Mouse (Mus musculus) heart, adult 2 months (tissue): ENCODE results near the gene Tmprss2. TPM values are rescaled to one million over a fixed set of nuclear protein-coding genes. Genes with fewer than 3 reads are reported as not detected.

ENCODE experiments used
- DNase-seq, 2 experiments: peaks; one replicate each; pipeline ENCODE4 v3.0.0; 2021
- H3K27ac ChIP-seq: fragments of 200-600 bp; 2 replicates; pipeline ENCODE4 v1.8.1; 2022
- H3K27me3 ChIP-seq: fragments of 200-500 bp; 2 replicates; pipeline ENCODE4 v1.6.1; 2012; ENCODE audit warnings: mild to moderate bottlenecking, low read length, inconsistent platforms, mixed read lengths; ENCODE audit not compliant: control insufficient read depth, insufficient read depth
- H3K36me3 ChIP-seq: fragments of 200-500 bp; 2 replicates; pipeline ENCODE4 v1.6.1; 2012; ENCODE audit warnings: low read length, inconsistent platforms; ENCODE audit not compliant: control insufficient read depth, insufficient read depth
- H3K4me1 ChIP-seq: fragments of 200-500 bp; 2 replicates; pipeline ENCODE4 v1.6.1; 2011; ENCODE audit warnings: low read length; ENCODE audit not compliant: control insufficient read depth, insufficient read depth
- H3K4me3 ChIP-seq: fragments of 200-600 bp; 2 replicates; pipeline ENCODE4 v1.8.1; 2022
- H3K79me2 ChIP-seq: fragments of 200-500 bp; replicated peaks from 2 replicates; pipeline ENCODE4 v1.6.1; 2012; ENCODE audit warnings: mild to moderate bottlenecking, inconsistent platforms, low read length, moderate library complexity, mixed read lengths; ENCODE audit not compliant: control insufficient read depth, insufficient read depth
- H3K9ac ChIP-seq: fragments of 200-500 bp; 2 replicates; pipeline ENCODE4 v1.6.1; 2012; ENCODE audit warnings: low read depth, mild to moderate bottlenecking, control low read depth, inconsistent platforms, low read length, mixed read lengths
- CTCF ChIP-seq: fragments of 200-600 bp; IDR thresholded peaks from 2 replicates; pipeline ENCODE4 v1.8.1; 2022; ENCODE audit warnings: antibody characterized with exemption, mild to moderate bottlenecking, moderate library complexity
- EP300 ChIP-seq: fragments of 200-500 bp; IDR thresholded peaks from 2 replicates; pipeline ENCODE4 v1.6.1; 2011; ENCODE audit warnings: low read depth, low read length, control low read depth; ENCODE audit not compliant: insufficient read depth
- POLR2A ChIP-seq: fragments of 200-500 bp; IDR thresholded peaks from 2 replicates; pipeline ENCODE4 v1.6.1; 2011; ENCODE audit warnings: mild to moderate bottlenecking, low read depth, low read length, control low read depth; ENCODE audit not compliant: insufficient read depth
- WGBS: fragments of 180-500 bp; shearing (Covaris S2); methylation state at CpG from one replicate; pipeline ENCODE4 v1.1.7; 2018; 5-methylcytosine and 5-hydroxymethylcytosine counted together
- intact Hi-C: fragments of 180-260 bp; cut with DNase I; formaldehyde crosslinking; loops from one replicate; pipeline ENCODE4 v1.15.1; 2025
- polyA plus RNA-seq: library from polyadenylated mRNA; depleted of rRNA; stranded (reverse); fragments of >200 nt; gene quantifications from 2 replicates; pipeline ENCODE4 v1.2.3, GENCODE M21; 2012; rRNA removed
- total RNA-seq, 2 experiments: library from RNA; stranded (reverse); gene quantifications; 2 replicates each; pipeline ENCODE4 v1.2.3; 2021

Gene Tmprss2
- total and polyA plus RNA-seq, 3 experiments, result 0.96 TPM; not detected in 2

DNA sequence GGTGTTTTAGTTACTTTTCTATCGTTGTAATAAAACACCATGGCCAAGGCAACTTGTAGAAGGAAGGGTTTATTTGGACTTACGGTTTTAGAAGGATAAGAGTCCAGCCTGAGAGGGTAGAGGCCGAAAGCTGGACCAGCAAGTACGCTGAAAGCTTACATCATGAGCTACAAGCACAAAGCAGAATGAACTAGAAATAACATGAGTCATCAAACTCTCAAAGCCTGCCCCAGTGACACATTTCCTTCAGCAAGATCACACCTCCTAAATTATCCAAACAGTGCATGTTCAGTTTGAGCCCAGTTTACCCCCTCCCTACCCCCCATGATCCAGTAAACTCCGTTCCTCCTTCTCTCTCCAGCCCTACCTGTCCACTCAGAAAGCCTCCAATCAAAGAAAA is 77.2 kb downstream of the Tmprss2 start:
- WGBS, result 86% methylated on average over 5 of the region's 5 CpGs
- Histone ChIP-seq H3K4me3 (no peak overlapping the region), H3K9ac (no peak overlapping the region), H3K36me3 (peaks cover 5% of the 10 kb centered on the region; the same call in 1 of the 2 replicates), H3K27ac (no peak overlapping the region; the same call in 1 of the 2 replicates), H3K4me1 (peaks cover 22% of the 10 kb centered on the region), H3K79me2 (no peaks in the 10 kb centered on the region; the same call in 1 of the 2 replicates), H3K27me3 (no peaks in the 10 kb centered on the region)
- no peak for DNase-seq
- intact Hi-C loops, result loop anchor here (5.0 kb wide), 1 partner anchor 71 kb away; the partner anchor contains the start of gene Mx1
- no peak for TF ChIP-seq CTCF
- TF ChIP-seq EP300, result no peak

DNA sequence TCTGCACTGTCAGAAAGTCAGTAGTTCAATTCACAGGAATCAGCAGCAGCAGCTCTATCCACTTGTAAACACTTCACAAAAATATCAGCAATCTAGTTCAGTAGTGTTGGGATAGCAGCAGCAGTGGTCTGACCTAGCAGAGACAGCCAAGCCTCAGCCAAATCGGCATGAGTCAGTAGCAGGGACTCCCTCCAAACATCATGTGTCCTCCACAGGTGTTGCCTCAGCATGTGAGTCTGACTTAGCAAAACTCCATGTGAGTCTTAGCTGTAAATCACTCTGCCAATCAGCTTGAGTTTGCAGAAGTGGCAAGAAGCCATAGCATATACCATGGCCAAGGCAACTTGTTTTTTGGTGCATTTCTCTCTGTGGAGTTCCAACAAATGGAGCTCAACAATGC is 77.9 kb downstream of the Tmprss2 start:
- intact Hi-C loops, result loop anchor here (5.0 kb wide), 1 partner anchor 71 kb away; the partner anchor contains the start of gene Mx1
- no peak for TF ChIP-seq CTCF
- no peak for DNase-seq
- Histone ChIP-seq H3K27me3 (no peaks in the 10 kb centered on the region), H3K27ac (no peak overlapping the region), H3K79me2 (no peaks in the 10 kb centered on the region), H3K9ac (no peak overlapping the region), H3K4me1 (peaks cover 20% of the 10 kb centered on the region), H3K36me3 (no peaks in the 10 kb centered on the region), H3K4me3 (no peak overlapping the region)
- 76% methylated on average over 1 of the region's 1 CpGs for WGBS

DNA sequence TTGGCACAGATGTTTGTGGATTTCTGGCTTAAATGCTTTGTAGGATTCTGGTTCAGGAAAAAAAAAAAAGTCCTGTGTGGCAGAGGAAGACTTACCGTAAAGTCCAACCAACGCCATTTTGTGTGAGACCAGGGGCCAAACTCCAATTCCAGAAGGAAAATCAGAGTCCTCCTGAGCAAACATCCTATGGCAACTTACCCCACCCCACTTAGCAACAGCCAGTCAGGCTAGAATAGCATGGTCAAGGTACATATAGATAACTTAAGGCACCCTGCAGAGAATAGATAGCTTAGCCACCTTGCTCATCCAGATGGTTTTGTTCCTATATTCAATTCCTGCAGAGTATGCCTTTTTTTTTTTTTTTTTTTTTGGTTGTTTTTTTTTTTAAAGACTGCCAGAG is 81.8 kb downstream of the Tmprss2 start:
- Histone ChIP-seq H3K27me3 (no peaks in the 10 kb centered on the region), H3K27ac (no peak overlapping the region), H3K4me1 (peaks cover 2% of the 10 kb centered on the region), H3K4me3 (no peak overlapping the region), H3K79me2 (no peaks in the 10 kb centered on the region), H3K9ac (no peak overlapping the region), H3K36me3 (no peaks in the 10 kb centered on the region)
- WGBS, result 79% methylated on average over 2 of the region's 2 CpGs
- TF ChIP-seq CTCF, result no peak
- no peak for TF ChIP-seq POLR2A
- TF ChIP-seq EP300, result no peak
- intact Hi-C loops, result no loop called here
- DNase-seq, result no peak

DNA sequence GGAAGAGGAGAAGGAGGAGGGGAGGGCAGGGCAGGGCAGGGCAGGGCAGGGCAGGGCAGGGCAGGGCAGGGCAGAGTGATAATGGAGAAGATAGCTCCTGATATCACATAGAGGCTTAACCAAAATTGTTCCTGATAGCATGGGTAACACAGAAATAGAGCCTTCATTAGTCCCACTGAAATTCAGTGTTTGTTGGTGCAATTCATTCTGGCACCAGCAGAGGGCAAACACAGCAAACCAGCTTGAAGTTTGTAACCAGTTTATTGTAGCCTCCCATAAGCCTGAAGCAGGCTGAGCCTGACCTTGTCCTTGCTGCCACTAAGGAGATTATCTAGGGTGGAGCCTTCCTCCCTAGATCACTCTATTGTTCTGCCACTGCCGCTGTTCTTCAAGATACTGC is 88.0 kb downstream of the Tmprss2 start:
- intact Hi-C loops, result loop anchor here (1.0 to 5.0 kb wide), 2 partner anchors 70 to 254 kb away; no protein-coding TSS in a partner anchor
- 0 out of 2 replicates have a peak, but pooled peaks cover 1% of the 10 kb centered on the region for H3K4me1 ChIP-seq
- TF ChIP-seq CTCF (peak; percentile 80), POLR2A (no peak), EP300 (no peak)
- no peak overlapping the region for H3K4me3 ChIP-seq
- no peaks in the 10 kb centered on the region for H3K36me3 ChIP-seq
- H3K9ac ChIP-seq, result no peak overlapping the region
- WGBS, result 10% methylated on average over 1 of the region's 1 CpGs
- no peak overlapping the region for H3K27ac ChIP-seq
- H3K79me2 ChIP-seq, result no peaks in the 10 kb centered on the region
- peak; percentile 34 to 52 for DNase-seq
- H3K27me3 ChIP-seq, result no peaks in the 10 kb centered on the region

DNA sequence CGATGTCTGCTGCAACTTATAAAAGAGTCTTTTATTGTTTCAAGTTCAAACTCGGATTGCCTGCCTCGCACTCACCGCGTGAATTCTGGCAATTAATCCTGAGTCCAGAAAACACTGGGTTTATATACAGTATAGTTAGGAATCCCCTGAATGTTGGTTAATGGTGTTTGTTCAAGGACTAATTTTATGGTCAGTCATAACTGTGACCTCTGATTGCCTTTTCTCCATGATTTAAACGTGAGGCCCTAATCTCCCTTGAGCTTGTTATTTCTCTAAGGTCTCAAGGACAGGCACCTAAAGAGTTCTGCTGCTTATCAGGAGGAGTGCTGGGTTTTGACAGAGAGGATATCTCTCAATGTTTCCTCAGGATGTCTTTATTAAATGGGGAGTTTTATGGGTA is 89.0 kb downstream of the Tmprss2 start:
- intact Hi-C loops, result loop anchor here (5.0 kb wide), 1 partner anchor 255 kb away; no protein-coding TSS in a partner anchor
- DNase-seq, result no peak

DNA sequence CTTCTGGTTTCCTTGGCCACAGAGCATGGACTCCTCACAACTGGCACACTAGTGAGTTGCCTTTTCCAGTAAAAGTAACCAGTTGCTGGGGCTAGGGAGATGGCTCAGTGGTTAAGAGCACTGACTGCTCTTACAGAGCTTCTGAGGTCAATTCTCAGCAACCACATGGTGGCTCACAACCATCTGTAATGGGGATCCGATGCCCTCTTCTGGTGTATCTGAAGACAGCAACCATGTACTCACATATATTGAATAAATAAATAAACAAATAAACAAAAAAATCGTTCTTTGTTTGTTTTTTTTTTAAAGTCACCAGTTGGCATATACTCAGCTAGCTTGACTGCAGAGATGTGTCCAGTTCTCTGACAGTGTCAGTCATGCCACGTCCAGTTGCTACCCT is 94.7 kb downstream of the Tmprss2 start:
- Histone ChIP-seq H3K27me3 (no peaks in the 10 kb centered on the region), H3K4me1 (peaks cover 1% of the 10 kb centered on the region; the same call in 1 of the 2 replicates), H3K9ac (no peak overlapping the region), H3K4me3 (no peak overlapping the region), H3K27ac (no peak overlapping the region), H3K36me3 (no peaks in the 10 kb centered on the region), H3K79me2 (no peaks in the 10 kb centered on the region)
- no peak for DNase-seq
- WGBS, result 67% methylated on average over 3 of the region's 3 CpGs
- intact Hi-C loops, result no loop called here
- TF ChIP-seq EP300, result no peak
- TF ChIP-seq CTCF, result peak; percentile 13; the same call in 1 of the 2 replicates

More for the DNA sequence above, 89.0 kb downstream of the Tmprss2 start:
- H3K27me3 ChIP-seq, result no peaks in the 10 kb centered on the region
- H3K4me3 ChIP-seq, result no peak overlapping the region
- TF ChIP-seq CTCF (no peak), EP300 (no peak), POLR2A (no peak)
- no peak overlapping the region for H3K27ac ChIP-seq
- H3K36me3 ChIP-seq, result no peaks in the 10 kb centered on the region
- H3K9ac ChIP-seq, result no peak overlapping the region
- WGBS, result 74% methylated on average over 6 of the region's 6 CpGs
- 0 out of 2 replicates have a peak, but pooled peaks cover 1% of the 10 kb centered on the region for H3K4me1 ChIP-seq
- no peaks in the 10 kb centered on the region for H3K79me2 ChIP-seq

Other genes with a start within 250 kb of the Tmprss2 start
- 1 to 10 TPM; 1.7 to 2.1 TPM for gene Mx1, start 148.3 kb downstream of the Tmprss2 start, total RNA-seq
- 0.44 and 0.59 TPM in 2 replicates for gene Mx1, start 148.3 kb downstream of the Tmprss2 start, polyA plus RNA-seq
- gene Fam3b, start 96.4 kb downstream of the Tmprss2 start, total RNA-seq, result not detected
- gene Fam3b, start 96.4 kb downstream of the Tmprss2 start, polyA plus RNA-seq, result not detected in 2 replicates
- under 1 TPM; 0.05 to 0.07 TPM for gene Ripk4, start 152.6 kb upstream of the Tmprss2 start, total RNA-seq
- 0.29 and 0.70 TPM in 2 replicates for gene Ripk4, start 152.6 kb upstream of the Tmprss2 start, polyA plus RNA-seq
- 1 to 10 TPM; 4.8 to 6.1 TPM for gene Prdm15, start 240.7 kb upstream of the Tmprss2 start, total RNA-seq
- gene Prdm15, start 240.7 kb upstream of the Tmprss2 start, polyA plus RNA-seq, result 4.6 and 7.0 TPM in 2 replicates